ENCODE assay signal across 21 mouse cellular contexts in genomic region chr4:135404048-135404447, GRCm38 (mm10). TPM values are rescaled to one million over a fixed set of nuclear protein-coding genes. Genes with fewer than 3 reads are reported as not detected.
DNase-seq lines count a peak whose midpoint lies in the region; ATAC-seq and TF ChIP-seq lines count a peak whose summit lies in the region.
"Had no signal": no experiment of that assay in that cellular context is flagged by ENCODE, and none has a peak within 500 bp of the region (broad histone marks: within the 10 kb centered on the region; RNA-seq: fewer than 3 reads in every experiment).

No protein-coding gene starts in this region.

- no peak for ATAC-seq in liver, embryonic 12.5 days
- ATAC-seq in liver, embryonic 11.5 days (replicated peaks; ENCODE audit: low FRiP score) = no peak
- ATAC-seq: forebrain, postnatal 0 days; hindbrain, embryonic 16.5 days had no signal

- H3K9ac ChIP-seq in liver, embryonic 12.5 days = no peak overlapping the region
- H3K9ac ChIP-seq in liver, embryonic 11.5 days (ENCODE audit: low read depth, low read length) = no peak overlapping the region
- no peak overlapping the region for H3K9ac ChIP-seq in MEL (ENCODE audit: control insufficient read depth, low read depth, low read length, poor library complexity, severe bottlenecking)
- H3K9ac ChIP-seq: embryonic facial prominence, embryonic 13.5 days; forebrain, embryonic 12.5 days; forebrain, postnatal 0 days; hindbrain, embryonic 12.5 days had no signal

- TF ChIP-seq CTCF in MEL (IDR thresholded peaks at IDR 0.05 in 2 of 3, conservative IDR thresholded peaks at IDR 0.05 in 1 of 3; ENCODE audit: control insufficient read depth in 1 of 3, insufficient read depth in 1 of 3, low read depth in 2 of 3, low read length in 3 of 3, poor library complexity in 1 of 3, severe bottlenecking in 1 of 3) = no peak
- TF ChIP-seq CTCF in gastrocnemius, adult 2 months (IDR thresholded peaks at IDR 0.05) = no peak

- no peaks in the 10 kb centered on the region for H3K79me2 ChIP-seq in MEL (ENCODE audit: control insufficient read depth, insufficient read depth, low read length, poor library complexity)

- TF ChIP-seq EP300 in MEL (IDR thresholded peaks at IDR 0.05; ENCODE audit: low read depth in 1 of 2, low read length in 2 of 2) = no peak

- no peak for TF ChIP-seq POLR2A in MEL (IDR thresholded peaks at IDR 0.05; ENCODE audit: control insufficient read depth in 1 of 2, insufficient read depth in 1 of 2, low read depth in 1 of 2, low read length in 2 of 2, poor library complexity in 1 of 2)

- H3K27me3 ChIP-seq in liver, embryonic 12.5 days (replicated peaks) = peaks cover 27% of the 10 kb centered on the region
- H3K27me3 ChIP-seq in liver, embryonic 11.5 days (replicated peaks; ENCODE audit: control insufficient read depth, insufficient read depth, low read length) = peaks cover 6% of the 10 kb centered on the region
- no peaks in the 10 kb centered on the region for H3K27me3 ChIP-seq in MEL (ENCODE audit: control insufficient read depth in 1 of 2, insufficient read depth in 2 of 2, low read length in 2 of 2)

- no peak overlapping the region for H3K4me2 ChIP-seq in liver, embryonic 12.5 days
- no peak overlapping the region for H3K4me2 ChIP-seq in liver, embryonic 11.5 days
- H3K4me2 ChIP-seq: embryonic facial prominence, embryonic 13.5 days; forebrain, embryonic 12.5 days; hindbrain, embryonic 12.5 days had no signal

- peaks cover 38% of the 10 kb centered on the region for H3K4me1 ChIP-seq in liver, embryonic 12.5 days
- peaks cover 14% of the 10 kb centered on the region for H3K4me1 ChIP-seq in liver, embryonic 11.5 days (replicated peaks; ENCODE audit: control insufficient read depth, insufficient read depth, low read length)
- peaks cover 5 to 30% of the 10 kb centered on the region in 2 experiments; a peak in 3 of 4 replicates for H3K4me1 ChIP-seq in MEL (ENCODE audit: control insufficient read depth in 1 of 2, insufficient read depth in 2 of 2, low read length in 2 of 2)
- H3K4me1 ChIP-seq: embryonic facial prominence, embryonic 13.5 days; hindbrain, embryonic 12.5 days had no signal

- 0 out of 2 replicates have a peak overlapping the region, but pooled peaks have one; percentile 3 for H3K27ac ChIP-seq in liver, embryonic 12.5 days
- no peak overlapping the region for H3K27ac ChIP-seq in liver, embryonic 11.5 days (ENCODE audit: low read depth, low read length)
- H3K27ac ChIP-seq in MEL (ENCODE audit: control insufficient read depth, low read depth, low read length) = no peak overlapping the region; the same call in 1 of the 2 replicates
- no peak overlapping the region for H3K27ac ChIP-seq in gastrocnemius, adult 2 months
- H3K27ac ChIP-seq: embryonic facial prominence, embryonic 13.5 days; forebrain, embryonic 12.5 days; hindbrain, embryonic 12.5 days had no signal

- WGBS in liver, embryonic 12.5 days (ENCODE audit: insufficient replicate concordance) = 77% methylated on average over 10 of the region's 10 CpGs
- whole genome bisulfite sequencing in liver, embryonic 11.5 days = 82% methylated on average over 10 of the region's 10 CpGs

- H3K36me3 ChIP-seq in liver, embryonic 12.5 days = no peaks in the 10 kb centered on the region
- no peaks in the 10 kb centered on the region for H3K36me3 ChIP-seq in liver, embryonic 11.5 days (ENCODE audit: control insufficient read depth, insufficient read depth, low read length)
- peaks cover 0 to 26% of the 10 kb centered on the region in 2 experiments; a peak in 2 of 4 replicates for H3K36me3 ChIP-seq in MEL (ENCODE audit: control insufficient read depth in 1 of 2, insufficient read depth in 2 of 2, low read length in 2 of 2)
- H3K36me3 ChIP-seq: embryonic facial prominence, embryonic 13.5 days; forebrain, embryonic 12.5 days; G1E; hindbrain, embryonic 12.5 days had no signal

- TF ChIP-seq RAD21 in MEL (IDR thresholded peaks at IDR 0.05; ENCODE audit: low read depth, low read length) = no peak

- no peak for DNase-seq in liver, embryonic 11.5 days (ENCODE audit: low spot score)
- peak; percentile 36 for DNase-seq in MEL (ENCODE audit: low read depth, low spot score)
- peak; percentile 59 for DNase-seq in naive thymus-derived CD4-positive, alpha-beta T cell, adult 2 months (ENCODE audit: low read depth)
- DNase-seq in gastrocnemius, adult 2 months = no peak
- no peak for DNase-seq in urinary bladder, adult 18-20 months (ENCODE audit: low spot score in 2 of 2)
- no peak for DNase-seq in ovary, adult 18-20 months (ENCODE audit: low spot score)
- DNase-seq: adrenal gland, postnatal 25 days; cerebellum, adult 18-20 months; cerebellum, adult 9-11 months; cerebellum, postnatal 36 days; forebrain, postnatal 0 days; gastrocnemius, postnatal 25 days; heart, adult 11 months; heart, postnatal 10 days; heart, postnatal 4 days had no signal

- H3K9me3 ChIP-seq in liver, embryonic 12.5 days (replicated peaks) = no peaks in the 10 kb centered on the region
- no peaks in the 10 kb centered on the region for H3K9me3 ChIP-seq in liver, embryonic 11.5 days (ENCODE audit: control insufficient read depth, low read length)
- no peaks in the 10 kb centered on the region for H3K9me3 ChIP-seq in MEL (replicated peaks; ENCODE audit: insufficient read depth, low read length)
- H3K9me3 ChIP-seq: embryonic facial prominence, embryonic 13.5 days; forebrain, embryonic 12.5 days; G1E; hindbrain, embryonic 12.5 days had no signal

- no peak overlapping the region for H3K4me3 ChIP-seq in liver, embryonic 12.5 days
- no peak overlapping the region for H3K4me3 ChIP-seq in liver, embryonic 11.5 days (ENCODE audit: low read depth, low read length)
- no peak overlapping the region for H3K4me3 ChIP-seq in MEL (ENCODE audit: control insufficient read depth in 1 of 2, insufficient read depth in 1 of 2, low read depth in 2 of 2, low read length in 2 of 2)
- H3K4me3 ChIP-seq in gastrocnemius, adult 2 months = no peak overlapping the region
- H3K4me3 ChIP-seq: embryonic facial prominence, embryonic 13.5 days; forebrain, embryonic 12.5 days; hindbrain, embryonic 12.5 days had no signal

- intact Hi-C loops in gastrocnemius, adult 2 months (cut with DNase I) = no loop called here

TF ChIP-seq in MEL, 35 proteins besides CTCF, POLR2A, EP300 and RAD21:
- TF ChIP-seq E2F4 (IDR thresholded peaks at IDR 0.05; ENCODE audit: borderline replicate concordance, low read depth, low read length) (no peak), HCFC1 (IDR thresholded peaks at IDR 0.05; ENCODE audit: low read depth, low read length) (no peak), NRF1 (IDR thresholded peaks at IDR 0.05; ENCODE audit: insufficient read depth, low read depth, low read length, poor library complexity, severe bottlenecking) (no peak), POLR2AphosphoS5 (IDR thresholded peaks at IDR 0.05; ENCODE audit: borderline replicate concordance, low read depth, low read length) (no peak), MYC (IDR thresholded peaks at IDR 0.05; ENCODE audit: low read depth, low read length) (no peak), ETS1 (IDR thresholded peaks at IDR 0.05; ENCODE audit: low read depth, low read length) (no peak), CHD1 (IDR thresholded peaks at IDR 0.05; ENCODE audit: low read depth, low read length) (no peak), JUND (IDR thresholded peaks at IDR 0.05; ENCODE audit: low read depth, low read length) (no peak), ZNF384 (IDR thresholded peaks at IDR 0.05; ENCODE audit: low read depth, low read length) (no peak), MAX (IDR thresholded peaks at IDR 0.05; ENCODE audit: low read length) (no peak), UBTF (IDR thresholded peaks at IDR 0.05; ENCODE audit: borderline replicate concordance, insufficient read depth, low read depth, low read length) (no peak), TCF12 (IDR thresholded peaks at IDR 0.05; ENCODE audit: low read depth, low read length) (no peak), GATA1 (IDR thresholded peaks at IDR 0.05; ENCODE audit: low read depth, low read length) (no peak), ZMIZ1 (IDR thresholded peaks at IDR 0.05; ENCODE audit: low read depth, low read length) (no peak), POLR2AphosphoS2 (IDR thresholded peaks at IDR 0.05; ENCODE audit: low read length) (no peak), MAFK (IDR thresholded peaks at IDR 0.05; ENCODE audit: borderline replicate concordance, low read depth, low read length) (no peak), GABPA (IDR thresholded peaks at IDR 0.05; ENCODE audit: low read depth, low read length) (no peak), KAT2A (conservative IDR thresholded peaks at IDR 0.05; ENCODE audit: low read depth, low read length) (no peak), MAZ (IDR thresholded peaks at IDR 0.05; ENCODE audit: low read depth, low read length) (no peak)

RNA-seq across cellular contexts. Expression of gene Ncmap, which starts 6.0 kb away (rescaled TPM):
- 0.08 and 0.11 TPM in 2 replicates for polyA plus RNA-seq in liver, embryonic 12.5 days (2016; fragmentation: Nextera tagmentation; extraction: Ambion mirVana)
- polyA plus RNA-seq in liver, embryonic 11.5 days (2014; fragmentation: Nextera tagmentation; extraction: Ambion mirVana) = 0.86 TPM in 1 of 2 replicates, not detected in the other
- 0.08 TPM in 1 of 2 replicates, not detected in the other for total RNA-seq in MEL (2012; rRNA removed)
- under 1 TPM in 1 of 2 experiments, not detected in 1; 0.22 TPM for polyA plus RNA-seq in MEL (2012; ENCODE audit: insufficient read depth in 1 of 2, insufficient read length in 2 of 2, low read depth in 1 of 2, low replicate concordance in 2 of 2, missing spikeins in 1 of 2)
- 1 to 10 TPM; 1.5 TPM for total RNA-seq in gastrocnemius, adult 2 months (2021)
- total RNA-seq: adrenal gland, postnatal 25 days; G1E had no signal
- polyA plus RNA-seq: G1E had no signal

RNA-seq across cellular contexts. Expression of gene Rcan3, which starts 29.6 kb away (rescaled TPM):
- 4.9 and 8.3 TPM in 2 replicates for polyA plus RNA-seq in liver, embryonic 12.5 days (2016; fragmentation: Nextera tagmentation; extraction: Ambion mirVana)
- 8.6 and 9.2 TPM in 2 replicates for polyA plus RNA-seq in liver, embryonic 11.5 days (2014; fragmentation: Nextera tagmentation; extraction: Ambion mirVana)
- total RNA-seq in MEL (2012; rRNA removed) = 6.5 and 7.9 TPM in 2 replicates
- polyA plus RNA-seq in MEL (2012; ENCODE audit: insufficient read depth in 1 of 2, insufficient read length in 2 of 2, low read depth in 1 of 2, low replicate concordance in 2 of 2, missing spikeins in 1 of 2) = 1 to 10 TPM in 1 of 2 experiments, not detected in 1; 7.8 TPM
- total RNA-seq in gastrocnemius, adult 2 months (2021) = 1 to 10 TPM; 3.1 to 4.0 TPM

RNA-seq across cellular contexts. Expression of gene Srrm1, which starts 50.9 kb away (rescaled TPM):
- polyA plus RNA-seq in liver, embryonic 12.5 days (2016; fragmentation: Nextera tagmentation; extraction: Ambion mirVana) = 170 and 173 TPM in 2 replicates
- polyA plus RNA-seq in liver, embryonic 11.5 days (2014; fragmentation: Nextera tagmentation; extraction: Ambion mirVana) = 191 and 195 TPM in 2 replicates
- total RNA-seq in MEL (2012; rRNA removed) = 26.9 and 29.4 TPM in 2 replicates
- polyA plus RNA-seq in MEL (2012; ENCODE audit: insufficient read depth in 1 of 2, insufficient read length in 2 of 2, low read depth in 1 of 2, low replicate concordance in 2 of 2, missing spikeins in 1 of 2) = 100 to 1,000 TPM; 138 to 285 TPM
- 10 to 100 TPM; 68.8 to 71.7 TPM for total RNA-seq in gastrocnemius, adult 2 months (2021)

Comparison
In these comparisons a context has a peak if more than half of its experiments do, and no peak if none do; other contexts are left out.
1. DNase-seq: peak in MEL (single experiment) and naive thymus-derived CD4-positive, alpha-beta T cell, adult 2 months (single experiment); none in liver, embryonic 11.5 days (single experiment), gastrocnemius, adult 2 months (single experiment), urinary bladder, adult 18-20 months (0 of 2) and ovary, adult 18-20 months (single experiment).